Mouse (Mus musculus): ENCODE data around the gene Ckb.

- TF ChIP-seq CTCF (IDR thresholded peaks at IDR 0.05; ENCODE audit: low read depth) (no peak), EP300 (IDR thresholded peaks at IDR 0.05; ENCODE audit: low read depth) (no peak)
Observed at GRCm38 (mm10) chr12:111694880-111695804, 23.0 kb upstream of the Ckb start.

Measured in liver, embryonic 14.5 days (tissue).